Mouse (Mus musculus): ENCODE data around the gene Ggt7.
"Not testable (repeated sequence)": the region's sequence is repeated elsewhere in the genome, so short reads cannot be mapped to it uniquely, and the experiment has no call there.

The Ggt7 gene

DNA sequence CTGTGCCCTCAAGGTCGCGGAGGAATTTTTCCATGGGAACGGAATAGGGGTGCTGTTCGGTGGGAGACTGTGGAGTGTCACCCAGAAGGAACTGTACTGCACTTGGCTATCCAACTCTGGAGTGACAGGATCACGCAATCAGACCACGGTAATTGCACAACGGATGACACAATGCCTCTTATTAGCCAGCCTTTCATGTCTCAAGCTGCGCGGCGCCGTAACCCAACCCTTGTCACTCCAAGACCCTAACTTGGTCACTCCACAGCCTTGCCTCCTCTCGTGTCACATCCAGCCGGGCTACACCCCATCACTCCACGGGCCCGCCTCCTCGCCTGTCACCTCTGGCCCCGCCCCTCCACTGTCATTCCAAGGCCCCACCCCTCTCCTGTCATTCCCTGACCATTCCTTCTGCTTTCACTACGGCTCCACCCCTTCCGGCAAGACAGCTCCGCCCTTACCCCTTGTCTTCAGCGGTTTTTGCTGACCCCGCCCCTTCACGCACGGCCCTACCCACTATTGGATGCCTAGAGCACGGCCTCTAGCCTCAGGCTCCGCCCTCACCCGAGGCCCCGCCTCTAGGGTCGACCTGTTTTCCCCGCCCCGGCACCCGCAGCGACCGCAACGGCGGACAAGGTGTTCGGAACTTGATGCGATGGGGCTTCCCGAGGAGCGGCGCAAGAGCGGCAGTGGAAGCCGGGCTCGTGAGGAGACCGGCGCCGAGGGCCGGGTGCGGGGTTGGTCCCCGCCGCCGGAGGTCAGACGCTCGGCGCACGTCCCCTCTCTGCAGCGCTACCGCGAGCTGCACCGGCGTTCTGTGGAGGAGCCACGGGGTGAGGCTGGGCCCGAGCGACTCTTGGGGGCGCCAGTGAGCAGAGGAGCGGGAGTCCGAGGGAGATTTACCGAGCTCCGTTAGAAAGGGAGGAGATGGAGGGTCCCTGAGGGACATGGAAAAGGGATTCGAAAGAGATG is at the start of gene Ggt7, which contains the start of gene Acss2:
Gene Ggt7, minus strand, starts transcription at position 783 of the 969 bp plus-strand sequence.
Gene Acss2, plus strand, starts transcription at position 494 of the 969 bp plus-strand sequence.
- peak; percentile 98 for DNase-seq (ENCODE audit: low spot score)

DNA sequence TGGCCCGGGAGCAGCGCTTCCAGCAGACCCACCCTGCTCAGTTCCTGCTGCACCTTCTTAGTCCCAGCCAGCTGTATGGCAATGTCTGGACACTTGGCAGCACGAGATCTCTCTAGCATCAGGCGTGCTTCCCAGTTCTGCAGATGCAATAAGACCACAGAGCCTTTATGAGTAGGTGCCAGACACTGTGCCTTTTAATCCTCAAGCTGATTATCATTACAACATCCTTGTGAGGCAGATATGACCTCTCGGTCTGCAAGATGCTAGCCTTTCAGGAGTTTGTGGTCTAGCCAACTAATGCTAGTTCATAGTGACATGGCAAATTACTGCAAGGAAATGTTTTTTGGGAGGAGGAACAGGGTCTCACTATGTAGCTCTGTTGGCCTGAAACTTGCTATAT is 49.7 kb upstream of the Ggt7 start:
- no peak for DNase-seq (ENCODE audit: low spot score)

DNA sequence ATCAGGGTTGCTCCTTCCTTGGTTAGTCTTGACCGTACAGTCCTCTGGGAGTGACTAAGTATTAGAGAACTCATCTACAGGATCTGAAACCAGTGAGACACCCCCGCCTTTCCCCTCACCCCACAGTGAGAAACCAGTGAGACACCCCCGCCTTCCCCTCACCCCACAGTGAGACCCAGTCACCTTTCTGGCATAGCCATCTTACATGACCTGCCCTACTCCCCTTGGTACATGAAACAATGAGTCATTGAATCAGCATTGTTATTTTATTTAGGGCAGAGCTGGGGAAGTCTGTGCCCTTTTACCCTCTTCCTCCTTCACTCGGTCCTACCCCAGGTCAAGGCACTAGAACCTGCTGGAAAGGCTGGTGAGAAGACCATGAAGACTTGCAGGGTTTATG is 44.9 kb upstream of the Ggt7 start:
- DNase-seq (ENCODE audit: low spot score): no peak

DNA sequence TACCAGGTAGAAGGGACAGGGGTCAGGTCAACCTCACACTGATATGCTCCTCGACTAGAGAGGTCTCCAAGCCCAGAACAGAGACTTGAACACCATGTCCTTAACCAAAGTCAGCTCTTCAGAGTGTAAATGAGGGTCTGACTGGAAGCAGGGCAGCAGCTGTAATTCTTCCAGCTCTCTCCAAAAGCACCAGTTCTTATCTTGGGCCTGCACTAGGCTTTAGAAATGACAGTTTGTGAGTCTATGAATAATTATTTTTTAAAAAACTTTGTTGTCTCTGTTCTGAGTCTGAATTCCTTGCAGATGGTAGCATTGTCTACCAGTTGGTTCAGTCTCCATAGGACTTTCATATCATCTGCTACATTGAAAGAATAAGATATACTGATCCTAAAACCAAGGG is 44.2 kb upstream of the Ggt7 start:
- no peak for DNase-seq (ENCODE audit: low spot score)

DNA sequence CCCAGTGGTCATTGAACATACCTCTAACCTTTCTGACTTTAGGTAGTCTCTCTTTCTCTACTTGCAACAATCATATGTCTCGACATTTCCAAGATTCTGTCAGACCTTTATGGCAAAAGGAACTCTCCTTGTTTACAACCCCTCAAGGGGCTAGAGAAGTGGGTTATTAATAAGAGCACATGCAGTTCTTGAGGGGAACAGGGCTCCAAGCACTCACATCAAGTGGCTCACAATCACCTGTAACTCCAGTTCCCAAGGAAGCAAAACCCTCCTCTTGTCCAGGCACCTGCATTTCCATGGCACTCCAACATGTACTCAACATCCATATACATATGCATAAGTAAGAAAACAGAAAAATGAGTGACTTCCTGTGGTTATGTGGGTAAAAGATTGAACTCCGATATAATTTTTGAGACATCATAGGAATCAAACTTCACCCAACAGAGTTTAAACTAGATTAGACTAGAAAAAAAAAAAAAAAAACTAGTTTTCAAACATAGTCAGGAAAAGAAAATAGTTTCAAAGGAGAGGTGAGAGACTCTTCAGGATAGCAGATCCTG is 36.5 kb upstream of the Ggt7 start:
- no peak for DNase-seq (ENCODE audit: low spot score)

DNA sequence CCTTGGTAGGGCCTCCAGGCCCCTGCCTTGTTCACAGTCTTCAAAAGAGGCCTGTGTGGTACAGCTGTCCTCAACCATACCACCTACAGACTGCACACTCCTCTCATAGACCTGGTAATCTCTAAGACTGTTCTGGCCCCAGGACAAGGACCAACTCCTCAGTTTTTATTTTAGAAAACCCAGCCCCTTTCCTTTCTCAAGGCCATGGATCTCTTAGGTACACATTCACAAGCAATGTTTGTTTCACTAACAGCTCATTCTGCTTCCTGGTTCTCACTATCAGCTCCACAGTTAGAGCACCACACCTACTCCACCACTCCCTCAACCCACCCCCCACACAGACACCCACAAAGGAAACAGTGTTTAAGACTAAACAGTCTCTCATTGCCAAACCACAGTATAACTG is 34.9 kb upstream of the Ggt7 start:
- peak; percentile 5 for DNase-seq (ENCODE audit: low spot score)

DNA sequence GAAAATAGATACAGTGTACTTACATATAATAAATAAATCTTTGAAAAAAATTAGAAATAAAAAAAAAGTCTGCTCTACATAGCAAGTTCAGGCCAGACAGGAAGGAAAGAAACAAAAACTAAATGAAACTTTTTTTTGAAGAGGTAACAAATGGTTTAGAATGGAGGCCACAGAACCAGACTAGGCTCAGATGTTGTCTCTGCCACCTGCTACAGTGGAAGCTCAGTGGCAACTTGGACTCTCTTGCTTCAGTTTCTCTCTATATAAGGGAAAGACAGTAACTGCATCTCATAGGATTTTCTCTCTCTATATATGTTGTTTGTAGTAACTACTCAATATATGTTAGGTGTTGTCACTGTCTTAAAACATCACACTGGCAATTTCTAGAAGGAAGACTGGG is 34.3 kb upstream of the Ggt7 start:
- no peak for DNase-seq (ENCODE audit: low spot score)

DNA sequence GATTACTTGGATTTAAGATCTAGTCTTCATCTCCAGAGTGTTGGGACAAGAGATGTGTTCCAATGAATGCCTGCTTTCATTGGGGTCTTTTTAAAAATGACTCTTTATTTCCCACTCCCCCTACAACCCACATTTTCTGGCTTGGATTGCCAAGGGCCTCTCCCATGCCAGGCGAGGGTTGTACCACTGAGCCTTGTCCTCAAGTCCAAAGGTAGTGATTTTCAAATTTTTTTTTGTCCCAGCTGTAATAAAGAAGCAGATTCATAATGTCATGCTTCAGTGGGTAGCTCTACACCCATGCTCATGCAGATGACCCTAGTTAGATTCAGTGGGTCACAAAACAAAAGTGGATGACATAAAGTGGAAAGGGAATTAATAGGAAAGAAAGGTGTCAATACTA is 28.9 kb upstream of the Ggt7 start:
- DNase-seq (ENCODE audit: low spot score): no peak

DNA sequence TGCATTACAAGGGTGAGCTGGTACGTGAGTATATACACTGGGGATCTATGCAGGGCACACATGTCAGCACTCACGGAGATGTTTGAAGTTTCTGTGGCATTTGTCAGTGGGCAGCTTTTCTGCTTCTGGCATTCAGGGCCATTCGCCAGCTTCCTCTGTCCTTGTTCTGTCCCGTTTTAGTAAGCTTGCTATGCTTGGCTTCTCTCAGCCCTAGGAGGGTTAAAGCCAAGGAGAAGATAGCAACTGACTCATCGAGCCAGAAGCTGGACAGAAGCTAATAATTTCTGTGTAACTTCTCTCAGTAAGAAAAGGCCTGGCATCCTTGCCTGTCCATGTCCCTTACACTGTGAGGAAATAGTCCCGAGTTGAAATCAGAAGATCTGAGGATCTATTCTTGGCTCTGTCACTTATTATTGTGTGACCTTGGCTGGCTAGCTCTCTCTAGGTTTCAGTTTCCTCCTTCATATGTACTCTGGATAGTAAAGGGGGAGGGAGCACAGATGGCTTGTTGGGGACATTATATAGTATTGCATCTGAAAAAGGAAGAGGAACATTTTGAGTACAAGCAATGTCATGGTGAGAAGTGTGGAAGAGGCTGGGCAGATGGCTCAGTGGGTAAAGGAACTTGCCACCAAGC is 22.9 kb upstream of the Ggt7 start:
- DNase-seq (ENCODE audit: low spot score): no peak

DNA sequence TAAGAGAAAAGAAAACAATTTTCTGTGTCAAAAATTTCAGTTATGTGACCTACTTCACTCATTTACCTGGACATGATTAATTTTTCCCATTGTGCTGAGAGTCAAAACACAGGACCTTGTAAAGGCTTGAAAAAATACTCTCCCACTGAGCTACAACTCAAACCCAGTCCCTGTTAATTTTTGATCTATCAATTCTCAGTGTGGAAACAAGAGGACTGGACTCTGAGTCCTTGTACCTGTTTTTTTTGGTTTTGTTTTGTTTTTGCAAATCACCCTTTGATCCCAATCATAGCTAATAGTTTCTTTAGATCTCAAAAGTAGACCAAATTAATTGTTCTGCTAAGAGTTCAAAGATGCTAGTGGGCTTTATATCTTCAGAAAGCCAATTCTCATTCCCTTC is 21.7 kb upstream of the Ggt7 start:
- DNase-seq (ENCODE audit: low spot score): no peak

DNA sequence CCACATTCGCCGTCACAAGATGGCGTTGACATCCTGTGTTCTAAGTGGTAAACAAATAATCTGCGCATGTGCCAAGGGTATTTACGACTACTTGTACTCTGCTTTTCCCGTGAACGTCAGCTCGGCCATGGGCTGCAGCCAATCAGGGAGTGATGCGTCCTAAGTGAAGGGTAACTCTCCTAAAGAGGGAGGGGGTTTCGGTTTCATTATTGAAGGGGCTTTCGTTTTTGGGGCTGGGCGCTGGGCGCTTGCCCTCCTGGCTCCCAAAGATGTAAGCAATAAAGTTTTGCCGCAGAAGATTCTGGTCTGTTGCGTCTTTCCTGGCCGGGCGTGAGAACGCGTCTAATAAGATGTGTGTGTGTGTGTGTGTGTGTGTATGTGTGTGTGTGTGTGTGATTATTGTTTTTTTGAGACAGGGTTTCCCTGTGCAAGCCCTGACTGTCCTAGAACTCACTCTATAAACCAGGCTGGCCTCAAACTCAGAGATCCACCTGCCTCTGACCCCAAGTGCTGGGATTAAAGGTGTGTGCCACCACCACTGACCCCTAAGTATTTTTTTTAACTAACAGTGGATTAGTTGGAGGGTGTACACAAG is 20.5 kb upstream of the Ggt7 start:
- DNase-seq (ENCODE audit: low spot score): not testable (repeated sequence)

DNA sequence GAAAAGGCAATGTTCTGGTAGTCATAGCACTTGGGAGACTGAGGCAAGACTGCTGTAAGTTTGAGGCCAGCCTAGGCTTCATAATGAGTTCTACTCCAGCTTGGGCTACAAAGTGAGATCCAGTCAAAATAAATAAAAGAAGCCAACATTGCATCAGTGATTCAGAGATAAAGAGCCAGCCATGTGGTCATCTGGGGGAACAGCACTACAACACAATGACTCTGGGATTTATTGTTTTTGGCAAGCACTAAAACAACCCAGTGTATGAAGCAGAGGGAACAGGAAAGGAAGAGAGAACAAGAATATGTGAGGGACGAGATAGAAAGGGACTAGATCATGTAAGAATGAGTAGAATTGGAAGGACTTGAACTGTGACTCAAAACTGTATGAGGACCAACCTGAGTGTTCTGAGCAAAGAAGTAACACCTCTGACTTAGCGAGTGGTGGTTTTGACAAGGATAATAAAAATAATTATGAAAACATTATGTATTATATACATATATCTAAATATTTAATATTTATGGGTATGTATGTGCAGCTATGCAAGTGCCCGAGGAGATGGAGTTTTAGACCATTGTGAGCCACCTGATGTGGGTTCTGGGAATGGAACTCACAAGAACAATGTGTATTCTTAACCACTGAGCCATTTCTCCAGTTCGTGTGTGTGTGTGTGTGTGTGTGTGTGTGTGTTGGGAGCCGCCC is 19.9 kb upstream of the Ggt7 start:
- no peak for DNase-seq (ENCODE audit: low spot score)

DNA sequence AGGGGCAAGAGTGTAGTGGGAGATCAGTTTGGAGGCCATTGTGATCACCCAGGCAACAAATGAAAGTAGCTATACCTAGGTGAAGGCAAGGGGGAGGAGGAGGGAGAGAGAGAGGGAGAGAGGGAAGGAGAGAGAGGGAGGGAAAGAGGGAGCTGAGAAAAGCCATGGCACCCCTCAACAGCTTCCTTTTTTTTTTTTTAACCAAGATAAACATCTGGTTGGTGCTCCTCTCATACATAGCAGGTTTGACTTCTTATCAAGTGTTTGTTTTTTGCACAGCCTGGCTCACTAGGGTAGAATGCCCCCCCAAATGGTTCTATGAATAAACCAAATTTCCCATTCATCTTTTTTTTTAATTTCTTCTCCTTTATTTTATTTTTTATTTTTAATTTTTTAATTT is 18.3 kb upstream of the Ggt7 start:
- DNase-seq (ENCODE audit: low spot score): no peak

DNA sequence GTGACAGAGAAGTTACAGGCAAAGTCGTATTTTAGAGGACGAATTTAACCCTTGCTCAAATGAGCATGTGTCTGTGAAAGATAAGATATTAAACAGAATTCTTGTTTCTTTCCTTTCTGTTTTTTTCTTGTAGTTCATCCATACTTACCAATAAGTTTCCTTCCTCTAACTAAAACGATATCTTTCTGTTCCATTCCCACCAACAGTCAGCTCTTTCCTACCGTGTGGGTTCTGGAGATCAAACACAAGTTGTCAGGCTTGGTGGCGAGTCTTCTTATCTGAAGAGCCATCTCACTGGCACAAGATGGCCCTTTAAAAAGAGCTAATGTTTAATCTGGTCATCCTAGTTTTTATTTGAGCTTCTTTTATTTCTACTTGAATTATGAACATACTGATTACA is 9.3 kb upstream of the Ggt7 start:
- no peak for DNase-seq (ENCODE audit: low spot score)

DNA sequence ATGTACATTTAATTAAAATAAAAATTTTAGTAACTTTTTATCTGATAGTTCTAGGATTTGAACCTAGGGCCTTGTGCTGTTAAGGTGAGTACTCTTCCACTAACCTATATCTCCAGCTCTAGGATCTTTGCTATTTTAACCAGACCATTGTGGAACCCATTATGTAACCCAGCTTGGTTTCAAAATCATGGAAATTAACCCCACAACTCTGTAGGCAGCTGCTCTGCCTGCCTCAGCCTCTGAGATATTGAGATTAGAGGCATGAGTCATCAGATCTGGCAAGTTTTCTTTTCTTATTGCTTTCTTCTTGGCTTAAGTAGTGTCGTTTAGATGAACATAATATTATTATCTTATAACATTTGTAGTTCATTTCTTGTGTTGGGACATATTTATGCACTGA is 6.3 kb upstream of the Ggt7 start:
- no peak for DNase-seq (ENCODE audit: low spot score)

DNA sequence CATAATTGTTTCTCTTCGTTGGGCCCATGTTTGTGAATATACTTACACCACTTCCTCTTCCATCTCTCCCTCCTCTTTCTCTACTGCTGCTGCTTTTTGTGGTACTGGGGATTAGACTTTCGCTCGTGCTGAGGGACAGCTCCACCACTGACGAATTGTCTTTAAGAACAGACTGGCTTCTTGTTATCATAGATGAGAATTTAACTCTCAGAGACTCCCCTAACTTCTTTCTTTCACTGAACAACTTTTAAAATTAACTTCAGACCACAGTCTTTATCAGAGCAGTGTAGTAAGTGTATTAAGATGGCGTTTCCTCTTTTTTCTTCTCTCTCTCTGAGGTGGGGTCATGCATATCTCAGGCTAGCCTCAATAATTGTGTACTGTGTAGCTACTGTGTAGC is 5.7 kb upstream of the Ggt7 start:
- no peak for DNase-seq (ENCODE audit: low spot score)

DNA sequence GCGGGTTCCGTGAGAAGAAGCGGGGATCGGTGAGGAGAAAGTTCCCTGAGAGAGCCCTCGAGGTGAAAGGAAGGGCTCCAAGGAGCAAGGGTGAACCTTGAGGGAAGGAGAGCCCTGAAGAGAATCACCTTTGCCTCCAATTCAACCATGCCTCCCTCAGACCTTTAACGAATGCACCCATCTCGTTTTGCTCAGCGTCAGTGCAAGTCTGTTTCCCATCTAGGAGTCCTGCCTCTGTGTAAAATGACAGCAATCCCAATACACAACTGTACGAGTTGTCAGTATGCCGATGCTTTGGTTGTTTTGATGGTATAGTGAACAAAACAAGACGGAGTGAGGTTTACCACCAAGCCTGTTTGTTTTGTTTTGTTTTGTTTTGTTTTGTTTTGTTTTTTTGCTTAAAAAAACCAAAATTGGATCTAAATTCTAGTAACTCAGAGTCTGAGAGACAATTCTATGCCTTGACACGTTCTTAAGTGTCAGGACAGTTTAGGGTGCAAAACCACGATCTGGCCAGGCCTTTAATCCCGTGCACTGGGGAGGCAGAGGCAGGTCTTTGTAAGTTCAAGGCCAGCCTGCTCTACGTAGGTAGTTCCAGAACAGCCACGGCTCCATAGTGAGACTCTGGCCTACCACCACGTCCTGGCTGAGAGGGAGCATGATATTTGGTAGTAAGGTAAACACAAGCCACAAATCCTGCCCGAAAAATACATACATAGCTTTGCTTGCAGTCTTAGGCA is 664 bp upstream of the Ggt7 start:
- DNase-seq (ENCODE audit: low spot score): no peak

DNA sequence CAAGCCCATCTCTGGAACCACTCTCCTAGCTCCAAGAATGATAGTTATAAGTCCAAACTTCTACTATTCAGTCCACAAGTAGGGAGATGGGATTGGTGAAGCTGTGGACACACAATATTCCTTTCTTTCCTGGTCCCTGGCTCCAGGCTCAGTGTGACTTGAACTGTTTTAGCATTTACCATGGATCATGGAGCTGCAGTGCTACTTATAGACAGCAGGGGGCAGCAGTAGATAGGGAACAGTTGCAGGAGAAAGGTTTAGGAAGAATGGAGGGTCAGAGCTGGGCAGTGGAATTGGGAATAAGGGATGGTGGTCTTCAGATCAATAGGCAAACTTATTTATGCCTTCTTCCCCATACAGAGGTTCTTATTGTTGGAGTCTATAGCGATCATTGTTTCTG is 2.1 kb downstream of the Ggt7 start:
- no peak for DNase-seq (ENCODE audit: low spot score)

DNA sequence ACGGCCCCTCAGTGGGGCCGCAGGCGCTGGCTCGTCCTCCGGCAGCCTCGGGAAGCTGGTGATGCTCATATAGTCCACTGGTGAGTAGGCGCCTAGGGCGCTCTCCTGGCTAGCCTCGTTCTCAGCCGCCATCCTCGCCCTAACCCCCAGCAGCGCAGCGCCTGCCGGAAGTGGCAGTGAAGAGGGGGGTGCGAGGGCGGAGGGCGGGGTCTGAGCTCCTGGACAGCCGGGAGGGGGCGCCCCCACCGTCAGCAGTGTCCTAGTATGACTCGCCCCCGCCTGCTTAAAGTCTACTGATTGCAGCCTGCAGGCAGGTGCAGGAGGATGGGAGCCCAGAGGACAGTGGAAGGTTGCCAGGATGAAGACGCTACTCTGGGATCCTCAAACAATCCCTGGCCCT is 3.4 kb downstream of the Ggt7 start:
- DNase-seq (ENCODE audit: low spot score): peak; percentile 38

DNA sequence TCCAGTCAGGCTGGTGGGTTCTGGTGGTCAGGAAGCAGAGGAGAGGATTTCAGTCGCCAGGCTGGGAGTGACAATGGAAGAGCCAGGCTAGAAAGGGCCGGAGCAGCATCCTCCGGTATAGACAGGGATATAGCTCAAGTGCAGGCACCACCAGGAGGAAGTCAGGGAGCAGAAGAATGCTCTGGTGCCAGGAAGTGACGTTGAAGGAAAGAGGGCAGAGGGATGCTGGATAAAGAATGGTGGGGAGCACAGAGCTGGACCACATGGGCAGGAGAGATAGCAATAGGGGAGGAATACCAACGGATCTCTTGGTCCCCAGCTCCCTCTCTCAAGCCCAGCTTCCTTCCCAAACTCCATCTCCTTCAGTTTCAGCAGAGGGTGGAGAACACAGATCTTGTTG is 4.5 kb downstream of the Ggt7 start:
- DNase-seq (ENCODE audit: low spot score): no peak

DNA sequence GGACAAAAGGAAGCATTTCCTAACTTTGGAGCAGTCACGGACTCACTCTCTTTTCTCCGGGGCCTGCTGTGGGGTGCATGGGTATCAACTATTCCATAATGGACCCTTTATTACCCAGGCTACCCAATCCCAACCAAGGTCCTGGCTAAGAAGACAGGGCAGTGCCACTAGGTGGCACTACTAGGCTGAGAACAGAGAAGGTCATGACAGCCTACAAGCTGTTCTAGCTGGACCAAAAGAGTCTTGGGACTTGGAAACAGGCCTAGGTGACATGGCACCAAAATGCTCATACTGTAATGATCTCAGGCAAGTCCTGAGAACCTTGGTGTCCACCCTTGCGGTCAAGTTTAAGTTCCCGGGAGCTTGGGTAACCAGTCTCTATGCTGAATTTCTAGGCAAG is 5.6 kb downstream of the Ggt7 start:
- peak; percentile 33 for DNase-seq (ENCODE audit: low spot score)
